Mouse (Mus musculus): ENCODE results near the gene Rnf167.

- peak; percentile 91 for TF ChIP-seq CTCF (IDR thresholded peaks at IDR 0.05; ENCODE audit: control insufficient read depth, insufficient read depth, low read length)
- TF ChIP-seq POLR2A (IDR thresholded peaks at IDR 0.05; ENCODE audit: borderline replicate concordance, control insufficient read depth, low read depth, low read length) = no peak
These were observed 41.9 kb upstream of the Rnf167 start for GRCm38 (mm10) chr11:70605024-70605566.

All from bone marrow, adult 2 months (tissue).